Mouse (Mus musculus) MEL (cell line): ENCODE data around the gene Adamts5.

ENCODE experiments used
- CHD2 ChIP-seq: IDR thresholded peaks from 2 replicates; pipeline ENCODE4 v1.6.1; 2011; ENCODE audit warnings: low read length, improper control_type of control experiment
- CTCF ChIP-seq, 3 experiments: IDR thresholded peaks in 2 of 3; conservative IDR thresholded peaks in 1 of 3; 2 replicates each; pipeline ENCODE4 v1.5.1; 2011 to 2012; ENCODE audit warnings: low read length in 3 of 3, low read depth in 2 of 3, mild to moderate bottlenecking in 2 of 3, improper control_type of control experiment in 1 of 3, inconsistent platforms in 1 of 3, mixed read lengths in 1 of 3, moderate library complexity in 1 of 3; ENCODE audit not compliant: control insufficient read depth in 1 of 3, insufficient read depth in 1 of 3, poor library complexity in 1 of 3, severe bottlenecking in 1 of 3
- E2F4 ChIP-seq: IDR thresholded peaks from 2 replicates; pipeline ENCODE4 v1.6.1; 2011; ENCODE audit warnings: low read depth, low read length, improper control_type of control experiment, borderline replicate concordance
- EP300 ChIP-seq, 2 experiments: IDR thresholded peaks; 2 replicates each; pipeline ENCODE4 v1.6.1; 2011; ENCODE audit warnings: improper control_type of control experiment in 2 of 2, low read length in 2 of 2, low read depth in 1 of 2, mild to moderate bottlenecking in 1 of 2
- GATA1 ChIP-seq: IDR thresholded peaks from 2 replicates; pipeline ENCODE4 v1.6.1; 2011; ENCODE audit warnings: low read depth, low read length, improper control_type of control experiment
- MAZ ChIP-seq: IDR thresholded peaks from 2 replicates; pipeline ENCODE4 v1.6.1; 2012; ENCODE audit warnings: low read depth, mild to moderate bottlenecking, inconsistent platforms, low read length, improper control_type of control experiment
- NRF1 ChIP-seq: IDR thresholded peaks from 2 replicates; pipeline ENCODE4 v1.6.1; 2014; ENCODE audit warnings: low read depth, mild to moderate bottlenecking, inconsistent platforms, low read length, improper control_type of control experiment, moderate library complexity; ENCODE audit not compliant: poor library complexity, insufficient read depth, severe bottlenecking
- POLR2A ChIP-seq, 2 experiments: IDR thresholded peaks; 2 replicates each; pipeline ENCODE4 v1.6.1; 2011 to 2012; ENCODE audit warnings: low read length in 2 of 2, mild to moderate bottlenecking in 2 of 2, control low read depth in 1 of 2, improper control_type of control experiment in 1 of 2, low read depth in 1 of 2, moderate library complexity in 1 of 2; ENCODE audit not compliant: control insufficient read depth in 1 of 2, insufficient read depth in 1 of 2, poor library complexity in 1 of 2
- TAL1 ChIP-seq: IDR thresholded peaks from 2 replicates; pipeline ENCODE4 v1.6.1; 2012; ENCODE audit warnings: mild to moderate bottlenecking, inconsistent platforms, low read length, moderate library complexity, mixed read lengths
- TCF12 ChIP-seq: IDR thresholded peaks from 2 replicates; pipeline ENCODE4 v1.6.1; 2014; ENCODE audit warnings: low read depth, mild to moderate bottlenecking, inconsistent platforms, low read length, improper control_type of control experiment, moderate library complexity
- ZNF384 ChIP-seq: IDR thresholded peaks from 2 replicates; pipeline ENCODE4 v1.6.1; 2012; ENCODE audit warnings: low read depth, mild to moderate bottlenecking, inconsistent platforms, low read length, improper control_type of control experiment

DNA sequence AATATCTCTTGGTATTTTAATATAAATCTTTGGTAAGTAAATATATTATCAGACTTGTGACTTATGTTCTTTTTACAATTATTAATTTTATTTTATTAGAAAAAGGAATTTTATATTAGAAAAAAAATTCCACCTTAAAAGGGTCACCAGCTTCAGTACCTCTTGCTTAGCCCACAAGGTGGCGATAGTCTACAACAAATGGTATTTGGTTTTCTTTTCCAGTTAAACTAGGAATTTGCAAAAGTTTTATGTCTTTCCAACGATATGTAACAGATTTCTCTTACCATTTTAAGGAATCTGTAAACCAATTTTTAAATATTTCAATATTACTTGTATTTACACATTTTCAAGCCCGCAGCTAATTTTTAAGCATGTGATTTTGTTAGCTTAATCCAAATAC lies 94.6 kb downstream of the Adamts5 start:
- peak; percentile 22 to 80 (median 29); a peak in 5 of 6 replicates for TF ChIP-seq CTCF (IDR thresholded peaks at IDR 0.05 in 2 of 3, conservative IDR thresholded peaks at IDR 0.05 in 1 of 3; ENCODE audit: control insufficient read depth in 1 of 3, insufficient read depth in 1 of 3, low read depth in 2 of 3, low read length in 3 of 3, poor library complexity in 1 of 3, severe bottlenecking in 1 of 3)
- TF ChIP-seq POLR2A (IDR thresholded peaks at IDR 0.05; ENCODE audit: control insufficient read depth in 1 of 2, insufficient read depth in 1 of 2, low read depth in 1 of 2, low read length in 2 of 2, poor library complexity in 1 of 2), result no peak
- no peak for TF ChIP-seq EP300 (IDR thresholded peaks at IDR 0.05; ENCODE audit: low read depth in 1 of 2, low read length in 2 of 2)
- no peak for TF ChIP-seq TAL1
- TF ChIP-seq NRF1, result no peak
- TF ChIP-seq CHD2, result no peak
- TF ChIP-seq TCF12, result no peak
- no peak for TF ChIP-seq GATA1
- no peak for TF ChIP-seq E2F4
- TF ChIP-seq ZNF384, result peak; percentile 64
- no peak for TF ChIP-seq MAZ
